Mouse (Mus musculus) CD4-positive, CD25-positive, alpha-beta regulatory T cell, adult 2 months (primary cell): ENCODE measurements around the gene Golga2.

ENCODE experiments used
- DNase-seq: peaks from one replicate; pipeline ENCODE4 v3.0.0-alpha.2; 2012; ENCODE audit warnings: low read depth, low spot score

Golga2 gene

GRCm38 (mm10) chr2:32317791-32318417 lies 30.7 kb downstream of the Golga2 start:
- no peak for DNase-seq

- no peak for DNase-seq
Observed at GRCm38 (mm10) chr2:32318709-32319585, 31.8 kb downstream of the Golga2 start.

- no peak for DNase-seq
Observed at GRCm38 (mm10) chr2:32319586-32320580, 32.7 kb downstream of the Golga2 start.

GRCm38 (mm10) chr2:32320721-32321120 lies 33.5 kb downstream of the Golga2 start:
- no peak for DNase-seq

- no peak for DNase-seq
Observed at GRCm38 (mm10) chr2:32321591-32322298, 34.6 kb downstream of the Golga2 start.

- no peak for DNase-seq
Observed at GRCm38 (mm10) chr2:32322754-32323741, 35.9 kb downstream of the Golga2 start.

GRCm38 (mm10) chr2:32324322-32324721 lies 37.1 kb downstream of the Golga2 start:
- no peak for DNase-seq

- no peak for DNase-seq
Observed at GRCm38 (mm10) chr2:32325342-32325741, 38.2 kb downstream of the Golga2 start.

- no peak for DNase-seq
Observed at GRCm38 (mm10) chr2:32327200-32327599, 40.0 kb downstream of the Golga2 start.

GRCm38 (mm10) chr2:32328911-32329460 lies 41.8 kb downstream of the Golga2 start:
- no peak for DNase-seq

GRCm38 (mm10) chr2:32329531-32329930 lies 42.3 kb downstream of the Golga2 start:
- DNase-seq: no peak

- DNase-seq: no peak
Observed at GRCm38 (mm10) chr2:32332159-32332558, 45.0 kb downstream of the Golga2 start.

- DNase-seq: no peak
Observed at GRCm38 (mm10) chr2:32335888-32336287, 48.7 kb downstream of the Golga2 start.

- DNase-seq: no peak
Observed at GRCm38 (mm10) chr2:32339912-32340642, 52.9 kb downstream of the Golga2 start.

- no peak for DNase-seq
Observed at GRCm38 (mm10) chr2:32340836-32341633, 53.9 kb downstream of the Golga2 start.

- no peak for DNase-seq
Observed at GRCm38 (mm10) chr2:32341634-32341939, 54.4 kb downstream of the Golga2 start.

GRCm38 (mm10) chr2:32342039-32342438 lies 54.9 kb downstream of the Golga2 start:
- DNase-seq: no peak
